Mouse (Mus musculus) naive thymus-derived CD4-positive, alpha-beta T cell, adult 5 months (primary cell): Measurements from ENCODE around the gene Lipt1. TPM values are rescaled to one million over a fixed set of nuclear protein-coding genes. Genes with fewer than 3 reads are reported as not detected.

ENCODE experiments used
- polyA plus RNA-seq: library from polyadenylated mRNA; unstranded; fragments of 100-300 nt; shearing (Covaris generic); gene quantifications from one replicate; pipeline ENCODE4 v1.2.1, GENCODE M21; 2017

Lipt1 gene
- 1.6 TPM for polyA plus RNA-seq

GRCm38 (mm10) chr1:37871704-37872103 is at the start of gene Lipt1:
Gene Lipt1 (plus strand): TSS chr1:37871738.

GRCm38 (mm10) chr1:37866286-37866685 is 5.3 kb upstream of the Lipt1 start, which contains the start of gene Tsga10:
Gene Tsga10 (minus strand): TSS chr1:37866429.

GRCm38 (mm10) chr1:37890025-37890652 is 18.6 kb downstream of the Lipt1 start, which contains the start of the genes Mitd1 and Mrpl30:
Gene Mitd1 (minus strand): TSS chr1:37890411.
Gene Mrpl30 (plus strand): TSS chr1:37890477.

GRCm38 (mm10) chr1:37916393-37916792 is 44.9 kb downstream of the Lipt1 start, which contains the start of gene Lyg2:
Gene Lyg2 (minus strand): TSS chr1:37916493.

Other genes starting within 250 kb of the Lipt1 start
- 0.87 TPM for gene 2010300C02Rik, start 151.7 kb upstream of the Lipt1 start, polyA plus RNA-seq
- gene Tsga10, start 5.3 kb upstream of the Lipt1 start, polyA plus RNA-seq: 2.5 TPM
- 58.0 TPM for gene Mitd1, start 18.7 kb downstream of the Lipt1 start, polyA plus RNA-seq
- 169 TPM for gene Mrpl30, start 18.7 kb downstream of the Lipt1 start, polyA plus RNA-seq
- not detected for gene Lyg2, start 44.8 kb downstream of the Lipt1 start, polyA plus RNA-seq
- gene Lyg1, start 86.0 kb downstream of the Lipt1 start, polyA plus RNA-seq: not detected
- 89.8 TPM for gene Txndc9, start 126.2 kb downstream of the Lipt1 start, polyA plus RNA-seq
- gene Eif5b, start 126.3 kb downstream of the Lipt1 start, polyA plus RNA-seq: 23.4 TPM